Mouse (Mus musculus) megakaryocyte, embryonic 14.5 days (primary cell): ENCODE data around the gene Bcas3.

ENCODE experiments used
- FLI1 ChIP-seq: IDR thresholded peaks from 2 replicates; pipeline ENCODE4 v1.6.1; 2012; ENCODE audit warnings: low read length, inconsistent platforms, mixed read lengths
- GATA1 ChIP-seq: IDR thresholded peaks from 3 replicates; pipeline ENCODE4 v1.6.1; 2012; ENCODE audit warnings: mixed read lengths, low read length, inconsistent platforms, borderline replicate concordance

DNA sequence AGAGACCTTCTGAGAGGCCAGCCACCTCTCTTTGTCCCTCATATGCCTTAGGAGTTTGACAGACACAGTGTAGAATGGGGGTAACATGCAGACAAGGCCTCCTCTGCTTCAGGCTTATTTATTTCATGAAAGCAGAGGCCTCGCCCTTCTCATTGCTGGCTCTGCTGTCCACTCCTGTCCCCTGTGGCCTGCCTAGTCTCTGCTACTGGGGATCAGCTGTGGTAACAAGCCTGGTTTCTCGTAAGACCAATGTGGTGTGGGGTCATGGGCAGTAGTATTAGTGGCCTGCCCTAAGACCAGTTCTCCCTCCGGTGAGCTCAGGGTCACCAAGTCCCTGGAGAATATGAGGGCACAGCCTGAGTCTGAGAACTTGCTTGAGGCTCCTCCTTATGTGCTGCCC is 468.0 kb downstream of the Bcas3 start:
- no peak for TF ChIP-seq GATA1
- no peak for TF ChIP-seq FLI1
